Comparison of ENCODE assay signal across 8 mouse cellular contexts in the genomic region with DNA sequence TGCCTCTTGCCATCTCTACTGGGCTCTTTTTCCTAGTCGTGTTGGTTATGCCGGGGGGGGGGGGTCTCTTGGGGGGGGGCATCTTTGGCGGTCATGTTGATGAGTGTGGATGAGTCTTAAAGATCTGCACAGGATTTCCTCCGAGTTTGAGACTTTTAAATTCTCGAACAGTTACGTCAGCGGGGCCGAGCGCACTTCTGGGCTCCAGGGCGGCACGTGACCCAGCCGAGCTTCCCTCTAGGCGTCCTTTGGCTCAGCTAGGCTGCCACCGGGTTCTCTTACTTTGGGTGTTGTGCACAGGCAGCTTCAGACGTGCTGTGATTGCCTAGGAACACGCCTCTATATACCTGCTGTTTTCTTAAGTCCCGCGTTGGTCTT.
DNase-seq lines count a peak whose midpoint lies in the region.

No protein-coding gene starts in this region.

- DNase-seq in cerebellum, postnatal 10 days = peak; percentile 34 to 38
- DNase-seq in cerebellum, postnatal 36 days = no peak
- DNase-seq in embryo, embryonic 11 days = peak; percentile 91
- peak; percentile 88 for DNase-seq in heart, adult 9 months (ENCODE audit: low spot score in 2 of 2)
- DNase-seq in kidney, adult 9 months = peak; percentile 91
- peak; percentile 92 for DNase-seq in lung, postnatal 25 days (ENCODE audit: low spot score)
- peak; percentile 75 for DNase-seq in ovary, postnatal 36 days (ENCODE audit: low spot score)
- peak; percentile 82 for DNase-seq in yolk sac, embryonic 10.5 days (ENCODE audit: low spot score)

Comparison
In these comparisons a context has a peak if more than half of its experiments do, and no peak if none do; other contexts are left out.
1. DNase-seq: peak in cerebellum, postnatal 10 days (2 of 2), embryo, embryonic 11 days (single experiment), heart, adult 9 months (2 of 2), kidney, adult 9 months (single experiment), lung, postnatal 25 days (single experiment), ovary, postnatal 36 days (single experiment) and yolk sac, embryonic 10.5 days (single experiment); none in cerebellum, postnatal 36 days (0 of 2).